In the genomic region with DNA sequence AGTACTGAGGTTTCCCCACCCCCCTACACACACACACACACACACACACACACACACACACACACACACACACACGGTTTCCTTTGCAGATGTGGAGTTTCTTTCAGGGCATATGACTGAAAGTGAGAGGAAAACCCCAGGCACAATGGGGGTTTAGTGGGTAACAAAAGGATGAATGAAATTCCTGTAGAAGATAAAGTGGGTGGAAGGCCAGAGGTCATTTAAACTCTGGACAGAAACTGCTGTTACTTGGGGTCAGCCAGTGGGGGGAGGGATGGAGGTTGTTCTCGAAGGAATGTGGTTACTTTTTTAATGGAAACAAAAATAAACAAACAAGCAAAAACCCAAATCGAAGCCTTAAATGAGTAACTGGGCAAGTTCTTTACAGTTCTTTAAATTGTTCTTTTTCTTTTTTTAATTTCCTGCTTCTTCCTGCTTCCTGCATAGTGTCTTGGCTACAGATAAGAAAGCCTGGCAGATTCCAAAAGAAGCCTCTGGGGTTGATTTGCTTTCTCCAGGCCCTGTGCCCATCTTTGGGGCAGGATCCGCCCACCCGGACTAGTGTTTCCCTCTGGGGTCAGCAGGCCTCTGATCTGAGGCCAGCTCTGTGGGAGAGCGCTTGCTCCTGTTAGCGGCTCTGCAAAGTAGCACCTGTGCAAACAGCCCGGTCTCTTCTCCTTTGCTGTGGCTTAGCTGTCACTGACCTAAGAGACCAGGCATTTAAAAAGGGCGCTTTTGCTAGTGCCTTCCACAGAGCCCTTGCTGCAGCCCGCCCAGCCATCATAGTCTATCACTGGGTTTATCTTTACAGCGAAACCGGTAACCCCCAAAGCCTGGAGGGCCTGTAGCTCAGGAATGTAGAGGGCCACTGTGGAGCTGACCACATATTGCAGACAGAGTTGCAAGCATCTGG, we compare ENCODE assay signal across 8 mouse cellular contexts. TPM values are rescaled to one million over a fixed set of nuclear protein-coding genes. Genes with fewer than 3 reads are reported as not detected.
DNase-seq lines count a peak whose midpoint lies in the region; ATAC-seq lines count a peak whose summit lies in the region.

No protein-coding gene starts in this region.

- H3K4me2 ChIP-seq in embryonic facial prominence, embryonic 12.5 days (replicated peaks), result 0 out of 2 replicates have a peak overlapping the region, but pooled peaks have one; percentile 11
- no peak overlapping the region for H3K4me2 ChIP-seq in intestine, embryonic 16.5 days (ENCODE audit: low read depth, low read length)
- no peak overlapping the region for H3K4me2 ChIP-seq in liver, embryonic 15.5 days
- H3K4me2 ChIP-seq in stomach, embryonic 16.5 days (ENCODE audit: low read depth, low read length), result no peak overlapping the region

- no peak overlapping the region for H3K9ac ChIP-seq in embryonic facial prominence, embryonic 12.5 days
- H3K9ac ChIP-seq in intestine, embryonic 16.5 days (ENCODE audit: low read depth, low read length), result no peak overlapping the region
- no peak overlapping the region for H3K9ac ChIP-seq in liver, embryonic 15.5 days
- no peak overlapping the region for H3K9ac ChIP-seq in stomach, embryonic 16.5 days (ENCODE audit: low read length)

- peaks cover 62% of the 10 kb centered on the region for H3K4me1 ChIP-seq in embryonic facial prominence, embryonic 12.5 days
- H3K4me1 ChIP-seq in intestine, embryonic 16.5 days (ENCODE audit: control insufficient read depth, insufficient read depth, low read length), result peaks cover 34% of the 10 kb centered on the region
- peaks cover 10% of the 10 kb centered on the region for H3K4me1 ChIP-seq in liver, embryonic 15.5 days (replicated peaks)
- H3K4me1 ChIP-seq in stomach, embryonic 16.5 days (ENCODE audit: control insufficient read depth, insufficient read depth, low read length), result peaks cover 40% of the 10 kb centered on the region

- H3K27ac ChIP-seq in embryonic facial prominence, embryonic 12.5 days, result peak overlapping the region; percentile 42
- no peak overlapping the region for H3K27ac ChIP-seq in intestine, embryonic 16.5 days (ENCODE audit: low read length)
- H3K27ac ChIP-seq in liver, embryonic 15.5 days (replicated peaks), result 0 out of 2 replicates have a peak overlapping the region, but pooled peaks have one; percentile 21
- no peak overlapping the region for H3K27ac ChIP-seq in stomach, embryonic 16.5 days (ENCODE audit: low read length)

- DNase-seq in ovary, adult 18-20 months (ENCODE audit: low spot score), result peak; percentile 43
- DNase-seq in ovary, postnatal 14 days (ENCODE audit: low spot score), result no peak
- DNase-seq in layer of hippocampus, adult 18-20 months (ENCODE audit: low spot score in 2 of 2), result no peak
- no peak for DNase-seq in layer of hippocampus, postnatal 36 days

- 3% methylated on average over 12 of the region's 12 CpGs for WGBS in embryonic facial prominence, embryonic 12.5 days
- WGBS in intestine, embryonic 16.5 days, result 29% methylated on average over 12 of the region's 12 CpGs
- WGBS in liver, embryonic 15.5 days (ENCODE audit: insufficient replicate concordance), result 27% methylated on average over 12 of the region's 12 CpGs
- WGBS in stomach, embryonic 16.5 days, result 22% methylated on average over 12 of the region's 12 CpGs

- no peaks in the 10 kb centered on the region for H3K27me3 ChIP-seq in embryonic facial prominence, embryonic 12.5 days
- no peaks in the 10 kb centered on the region for H3K27me3 ChIP-seq in intestine, embryonic 16.5 days (replicated peaks; ENCODE audit: control insufficient read depth, insufficient read depth, low read length)
- H3K27me3 ChIP-seq in liver, embryonic 15.5 days, result no peaks in the 10 kb centered on the region
- no peaks in the 10 kb centered on the region for H3K27me3 ChIP-seq in stomach, embryonic 16.5 days (ENCODE audit: control insufficient read depth, insufficient read depth, low read length)

- ATAC-seq in embryonic facial prominence, embryonic 12.5 days (ENCODE audit: insufficient number of reproducible peaks, insufficient read depth, low FRiP score, low TSS enrichment), result no peak
- ATAC-seq in intestine, embryonic 16.5 days, result peak; percentile 38
- peak; percentile 51 for ATAC-seq in liver, embryonic 15.5 days (ENCODE audit: insufficient read depth)
- peak; percentile 41; the same call in 1 of the 2 replicates for ATAC-seq in stomach, embryonic 16.5 days (ENCODE audit: insufficient read depth, low FRiP score)

- no peaks in the 10 kb centered on the region for H3K9me3 ChIP-seq in embryonic facial prominence, embryonic 12.5 days
- no peaks in the 10 kb centered on the region for H3K9me3 ChIP-seq in intestine, embryonic 16.5 days (ENCODE audit: control insufficient read depth, low read length)
- H3K9me3 ChIP-seq in liver, embryonic 15.5 days (replicated peaks), result no peaks in the 10 kb centered on the region
- H3K9me3 ChIP-seq in stomach, embryonic 16.5 days (replicated peaks; ENCODE audit: control insufficient read depth, low read length), result no peaks in the 10 kb centered on the region

- 0 out of 2 replicates have a peak, but pooled peaks cover 5% of the 10 kb centered on the region for H3K36me3 ChIP-seq in embryonic facial prominence, embryonic 12.5 days
- no peaks in the 10 kb centered on the region for H3K36me3 ChIP-seq in intestine, embryonic 16.5 days (ENCODE audit: control insufficient read depth, insufficient read depth, low read length)
- H3K36me3 ChIP-seq in liver, embryonic 15.5 days (replicated peaks), result no peaks in the 10 kb centered on the region
- H3K36me3 ChIP-seq in stomach, embryonic 16.5 days (ENCODE audit: control insufficient read depth, insufficient read depth, low read length), result no peaks in the 10 kb centered on the region

- no peak overlapping the region for H3K4me3 ChIP-seq in embryonic facial prominence, embryonic 12.5 days
- no peak overlapping the region for H3K4me3 ChIP-seq in intestine, embryonic 16.5 days (ENCODE audit: low read length)
- no peak overlapping the region for H3K4me3 ChIP-seq in liver, embryonic 15.5 days (replicated peaks)
- no peak overlapping the region for H3K4me3 ChIP-seq in stomach, embryonic 16.5 days (replicated peaks; ENCODE audit: low read length)

RNA-seq across cellular contexts. Expression of a gene that starts 59.8 kb away (rescaled TPM):
- 15.5 and 16.0 TPM in 2 replicates for polyA plus RNA-seq in embryonic facial prominence, embryonic 12.5 days (2016; fragmentation: Nextera tagmentation; extraction: Ambion mirVana)
- polyA plus RNA-seq in intestine, embryonic 16.5 days (2015; fragmentation: Nextera tagmentation; extraction: Ambion mirVana), result 11.0 and 12.1 TPM in 2 replicates
- 1.1 and 1.2 TPM in 2 replicates for polyA plus RNA-seq in liver, embryonic 15.5 days (2015; fragmentation: Nextera tagmentation; extraction: Ambion mirVana)
- 10.2 and 11.0 TPM in 2 replicates for polyA plus RNA-seq in stomach, embryonic 16.5 days (2015; fragmentation: Nextera tagmentation; extraction: Ambion mirVana)
- 10 to 100 TPM; 64.7 to 72.7 TPM for total RNA-seq in layer of hippocampus, adult 18-20 months (2021)
- 10 to 100 TPM; 63.3 to 67.5 TPM for total RNA-seq in layer of hippocampus, postnatal 36 days (2021)

Comparison
In these comparisons a context has a peak if more than half of its experiments do, and no peak if none do; other contexts are left out.
1. H3K27ac ChIP-seq: peak in embryonic facial prominence, embryonic 12.5 days (single experiment) and liver, embryonic 15.5 days (single experiment); none in intestine, embryonic 16.5 days (single experiment) and stomach, embryonic 16.5 days (single experiment).